Mouse (Mus musculus): ENCODE measurements at regions not wholly inside any gene's neighbourhood (a gene's known extent, or its start where the extent isn't known, plus 50 kb on each side); places are given as distances from the start of the nearest gene placed in this dataset.

DNA sequence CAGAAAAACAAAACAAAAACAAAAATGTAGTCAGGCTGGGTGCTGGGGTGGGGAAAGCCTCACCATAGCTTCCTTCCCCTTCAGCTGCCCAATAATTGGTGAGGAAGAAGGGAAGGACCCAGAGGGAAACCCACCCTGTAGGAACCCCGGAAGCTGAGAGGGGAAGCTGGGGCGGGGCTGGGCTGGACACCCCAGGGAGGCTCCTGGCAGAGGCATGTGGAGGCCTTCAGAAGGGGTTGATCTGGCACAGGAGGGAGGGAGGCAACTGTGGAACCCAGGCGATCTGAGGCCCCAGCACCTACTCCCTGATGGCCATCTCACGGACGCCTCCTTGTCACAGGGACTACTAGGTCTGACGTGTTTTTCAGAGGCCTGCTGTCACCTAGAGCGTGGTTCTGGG lies 71.1 kb upstream of the Hes1 start:
- ChIA-PET POLR2A (interaction anchor here in 2 of 4 experiments (1.2 to 5.5 kb wide), 3 partner anchors 10 to 71 kb away, joined by 7 to 41 read pairs (median 8); partner anchors contain the start of gene Hes1 (in 1 of the 2)), CTCF (interaction anchor here in 1 of 4 experiments (0.6 kb wide), 1 partner anchor 74 kb away, joined by 3 read pairs; no protein-coding TSS in a partner anchor)

DNA sequence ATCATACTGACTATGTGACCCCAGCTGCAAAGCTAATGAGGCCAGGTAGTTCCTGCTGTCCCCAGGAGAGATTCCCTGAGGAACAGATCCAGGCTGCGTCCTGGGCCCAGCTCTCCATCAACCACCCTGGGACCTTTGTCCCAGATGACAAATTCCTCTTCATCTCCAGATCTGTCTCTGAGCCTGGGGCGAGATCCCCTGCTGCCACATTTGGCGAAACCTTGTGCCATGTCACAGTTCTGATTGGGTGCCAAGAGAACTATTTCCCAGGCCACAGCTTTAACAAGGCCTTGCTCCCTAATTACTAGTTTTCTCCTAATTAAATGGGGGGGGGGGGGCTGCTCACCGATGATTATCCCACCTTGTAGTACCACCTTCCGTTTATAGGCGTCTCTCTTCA lies 70.6 kb upstream of the Hes1 start:
- ChIA-PET CTCF (no interaction called here), POLR2A (interaction anchor here in 2 of 4 experiments (1.2 to 5.5 kb wide), 3 partner anchors 11 to 70 kb away, joined by 7 to 41 read pairs (median 8); partner anchors contain the start of gene Hes1 (in 1 of the 2))

DNA sequence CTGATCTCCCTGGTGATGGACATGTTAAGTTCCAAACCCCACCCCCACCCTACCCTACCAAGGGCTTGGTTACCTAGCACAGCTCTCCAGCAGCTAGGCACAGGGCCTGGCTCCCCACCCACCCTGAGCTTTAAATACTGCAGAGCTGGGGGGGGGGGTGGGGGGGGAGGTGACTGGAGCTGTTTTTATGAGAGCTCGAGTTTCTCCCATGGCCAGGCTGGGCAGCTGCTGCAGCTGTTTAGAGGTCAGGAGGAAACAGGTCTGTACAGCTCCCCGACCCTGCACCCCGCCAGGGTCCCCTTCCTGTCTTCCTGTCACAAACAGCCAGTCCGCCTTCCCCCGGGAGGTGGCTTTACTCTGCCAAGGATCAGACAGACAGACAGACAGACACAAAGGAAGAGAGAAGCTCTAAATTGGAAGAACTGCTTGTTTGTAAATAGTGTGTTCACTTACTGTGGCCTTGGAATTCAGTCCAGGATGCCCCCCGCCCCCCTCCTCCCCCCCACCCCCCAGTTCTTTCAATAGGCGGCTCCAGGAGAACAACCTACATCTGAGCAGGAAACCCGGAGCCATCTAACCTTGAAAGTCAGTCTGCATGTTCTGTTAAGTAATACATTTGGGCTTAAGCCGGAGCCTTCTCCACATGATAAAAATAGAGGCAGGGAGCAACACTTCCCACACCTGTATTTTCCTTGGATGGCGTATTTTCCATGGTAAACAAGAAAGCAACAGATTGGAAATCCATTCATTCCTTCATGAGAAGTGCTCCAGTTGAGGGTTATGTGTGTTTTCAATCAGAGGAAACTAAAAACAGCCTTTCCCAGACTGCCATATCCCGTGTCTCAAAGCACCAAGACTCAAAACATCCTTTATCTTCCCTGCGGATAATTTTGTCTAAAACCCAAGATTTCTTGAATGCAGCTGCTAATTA lies 67.8 kb upstream of the Hes1 start:
- POLR2A ChIA-PET: interaction anchor here (0.5 to 5.5 kb wide), 31 partner anchors 9 to 403 kb away, joined by 3 to 41 read pairs (median 4); partner anchors contain the start of gene Hes1 (in 1 of the 4)
- CTCF ChIA-PET: interaction anchor here in 2 of 4 experiments (0.6 to 1.0 kb wide), 6 partner anchors 24 to 209 kb away, joined by 3 to 8 read pairs (median 3); no protein-coding TSS in a partner anchor

DNA sequence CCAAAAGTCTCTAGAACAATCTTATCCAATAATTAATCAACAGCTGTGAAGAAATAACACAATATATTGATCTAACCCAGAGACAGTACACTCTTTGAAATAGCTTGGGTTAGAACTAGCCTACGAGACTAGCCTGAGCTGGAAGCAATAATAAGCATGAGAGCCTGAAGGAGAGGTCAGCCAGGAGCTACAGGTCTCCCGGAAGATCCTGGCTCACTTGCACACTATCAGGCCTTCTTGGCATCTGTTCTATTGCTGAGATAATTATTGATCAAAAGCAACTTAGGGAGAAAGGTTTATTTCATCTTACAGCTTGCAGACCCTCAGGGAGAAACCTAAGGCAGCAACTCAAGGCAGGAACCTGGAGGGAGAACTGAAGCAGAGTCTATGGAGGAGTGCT lies 64.0 kb upstream of the Hes1 start:
- ChIA-PET CTCF (no interaction called here), POLR2A (no interaction called here)

DNA sequence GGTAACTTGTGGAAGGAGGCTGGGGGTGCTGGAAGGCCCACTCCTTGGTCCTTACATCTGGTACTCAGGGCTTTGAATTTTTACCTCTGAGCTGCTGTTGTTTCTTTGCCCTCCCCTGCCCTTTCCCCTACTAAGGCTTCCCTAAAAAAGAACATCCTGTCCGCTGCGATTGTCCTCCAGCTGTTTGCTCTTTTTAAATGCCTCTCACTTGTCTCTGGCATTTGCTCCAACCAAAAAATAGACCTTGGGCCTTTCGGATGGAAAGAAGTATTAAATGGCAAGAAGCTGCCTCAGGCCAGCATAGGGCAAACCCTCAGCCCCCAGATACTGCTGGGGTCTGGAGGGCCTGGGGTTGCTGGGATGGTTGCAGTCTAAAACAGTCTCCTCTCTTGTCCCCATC lies 59.1 kb upstream of the Hes1 start:
- CTCF ChIA-PET: interaction anchor here in 1 of 4 experiments (0.6 kb wide), 1 partner anchor 69 kb away, joined by 3 read pairs; no protein-coding TSS in a partner anchor
- POLR2A ChIA-PET: interaction anchor here in 3 of 4 experiments (0.9 to 2.3 kb wide), 8 partner anchors 10 to 65 kb away, joined by 3 to 14 read pairs (median 6); partner anchors contain the start of gene Hes1 (in 2 of the 3)

DNA sequence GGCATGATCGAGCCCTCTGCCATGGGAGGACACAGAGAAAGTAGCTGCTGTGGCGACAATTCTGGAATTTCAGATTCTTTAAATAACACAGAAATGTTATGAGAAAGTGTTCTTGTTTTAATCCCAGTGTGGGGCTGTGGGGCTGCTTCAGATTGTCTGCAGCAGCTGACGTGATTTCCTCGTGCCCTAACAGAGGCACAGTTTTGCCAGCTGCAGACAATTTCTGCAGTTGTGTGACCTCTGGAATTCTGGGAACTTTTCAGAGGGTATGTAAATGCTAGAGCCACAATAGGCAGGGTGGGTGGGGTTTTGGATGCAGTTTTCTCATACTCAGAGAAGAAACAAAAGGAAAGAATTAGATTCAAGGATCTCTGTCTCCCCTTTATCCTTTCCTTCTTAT lies 57.4 kb upstream of the Hes1 start:
- CTCF ChIA-PET: no interaction called here
- POLR2A ChIA-PET: interaction anchor here in 3 of 4 experiments (0.7 to 3.8 kb wide), 7 partner anchors 11 to 100 kb away, joined by 3 to 26 read pairs (median 3); partner anchors contain the start of gene Hes1 (in 2 of the 3)

DNA sequence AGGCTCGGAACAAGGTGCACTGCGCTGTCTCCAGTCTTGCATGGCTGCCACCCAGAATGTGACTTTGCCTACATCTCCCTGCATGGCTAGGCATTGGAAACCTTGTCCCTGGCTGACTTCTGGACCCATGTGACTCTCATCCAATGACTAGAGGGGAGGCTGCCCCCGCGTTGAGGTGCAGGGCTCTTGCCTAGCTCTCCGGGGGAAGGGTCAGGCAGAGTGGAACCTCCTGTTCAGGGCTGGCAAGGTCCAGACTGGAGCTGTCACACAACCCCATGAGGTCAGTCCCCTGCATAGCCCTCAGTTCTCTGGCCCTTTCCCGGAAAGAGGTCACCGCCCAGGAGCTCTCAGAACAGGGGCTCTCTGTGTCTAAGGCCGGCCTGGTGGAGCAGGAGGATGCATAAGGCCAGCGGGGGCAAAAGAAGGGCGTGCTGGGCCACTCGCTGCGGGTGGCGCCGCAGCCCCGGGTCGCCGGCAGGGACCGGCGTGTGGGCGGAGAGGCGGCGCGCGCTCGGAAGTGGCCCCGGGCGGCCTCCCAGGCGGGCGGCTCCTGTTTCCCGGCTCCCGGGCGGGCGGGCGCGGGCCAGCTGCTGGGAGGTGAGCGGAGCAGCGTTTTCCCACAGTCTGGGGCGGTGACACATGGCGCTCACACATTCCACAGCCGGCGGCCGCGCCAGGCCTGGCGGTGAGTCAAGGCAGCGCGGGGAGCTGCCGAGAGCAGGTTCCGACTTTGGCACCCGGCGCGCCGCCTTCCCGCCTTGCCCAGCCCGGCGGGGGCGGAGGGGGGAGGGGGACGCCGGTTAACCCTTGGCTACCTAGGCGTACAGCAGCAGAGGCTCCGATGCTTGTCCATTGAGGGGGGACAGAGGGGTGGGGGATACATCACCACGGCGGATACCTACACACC lies 55.5 kb upstream of the Hes1 start:
- POLR2A ChIA-PET: interaction anchor here (0.5 to 3.8 kb wide), 41 partner anchors 10 to 286 kb away, joined by 3 to 37 read pairs (median 4); partner anchors contain the start of gene Hes1 (in 3 of the 4)
- CTCF ChIA-PET: interaction anchor here in 3 of 4 experiments (0.6 to 1.4 kb wide), 3 partner anchors 11 to 527 kb away, joined by 3 read pairs; no protein-coding TSS in a partner anchor

DNA sequence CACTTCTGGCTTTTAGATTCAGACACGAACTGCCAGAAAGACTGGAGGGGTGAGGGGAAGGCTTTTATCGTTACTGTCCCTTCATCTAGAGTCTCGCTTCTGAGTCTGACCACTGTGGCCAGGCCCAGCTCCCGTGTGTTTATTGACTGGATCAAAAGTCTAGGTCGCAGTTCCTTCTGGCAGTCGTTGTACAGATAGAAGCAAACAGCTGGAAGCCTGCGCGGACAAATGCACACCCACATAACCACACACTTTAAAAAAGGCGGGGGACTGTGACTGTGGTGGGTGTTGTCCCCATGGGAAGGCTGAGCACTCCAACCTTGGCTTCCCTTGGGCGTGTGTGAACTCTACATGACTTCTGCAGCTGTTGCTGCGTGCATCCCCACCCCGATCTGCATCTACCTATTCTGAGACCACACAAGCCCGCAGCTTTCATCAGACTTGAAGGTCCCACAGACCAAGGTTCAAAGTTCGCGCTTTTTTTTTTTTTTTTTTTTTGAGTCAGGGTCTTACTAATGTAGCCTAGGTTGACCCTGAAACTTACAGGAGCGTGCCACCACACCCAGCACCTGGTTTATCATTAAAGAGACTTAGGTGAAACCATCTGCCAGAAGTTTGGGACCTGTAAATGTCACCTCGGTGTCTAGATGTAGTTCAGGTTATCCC lies 54.5 kb upstream of the Hes1 start:
- POLR2A ChIA-PET: interaction anchor here (0.5 to 3.8 kb wide), 37 partner anchors 9 to 863 kb away, joined by 3 to 37 read pairs (median 4); partner anchors contain the start of gene Hes1 (in 3 of the 4)
- CTCF ChIA-PET: interaction anchor here in 3 of 4 experiments (0.6 to 1.4 kb wide), 6 partner anchors 10 to 526 kb away, joined by 3 to 11 read pairs (median 4); no protein-coding TSS in a partner anchor

DNA sequence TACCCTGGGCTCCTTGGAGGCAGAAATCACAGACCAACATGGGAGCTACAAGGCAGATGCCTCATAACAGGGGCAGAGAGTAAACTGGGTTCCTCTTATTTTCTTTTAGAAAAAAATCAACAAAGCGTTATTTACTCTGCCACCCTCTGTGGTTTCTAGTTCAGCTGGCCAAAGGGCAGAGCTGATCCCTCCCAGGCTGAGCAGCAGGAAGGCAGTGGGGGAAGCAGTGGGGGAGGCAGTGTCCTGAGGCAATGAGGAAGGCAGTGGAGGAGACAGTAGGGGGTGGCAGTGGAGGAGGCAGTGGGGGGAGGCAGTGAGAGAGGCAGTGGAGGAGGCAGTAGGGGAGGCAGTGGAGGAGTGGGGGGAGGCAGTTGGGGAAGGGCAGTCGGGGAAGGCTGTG lies 51.1 kb upstream of the Hes1 start:
- POLR2A ChIA-PET: interaction anchor here in 2 of 4 experiments (0.5 to 2.0 kb wide), 2 partner anchors 50 to 53 kb away, joined by 4 to 7 read pairs; no protein-coding TSS in a partner anchor
- CTCF ChIA-PET: interaction anchor here in 1 of 4 experiments (0.6 kb wide), 1 partner anchor 10 kb away, joined by 25 read pairs; no protein-coding TSS in a partner anchor

DNA sequence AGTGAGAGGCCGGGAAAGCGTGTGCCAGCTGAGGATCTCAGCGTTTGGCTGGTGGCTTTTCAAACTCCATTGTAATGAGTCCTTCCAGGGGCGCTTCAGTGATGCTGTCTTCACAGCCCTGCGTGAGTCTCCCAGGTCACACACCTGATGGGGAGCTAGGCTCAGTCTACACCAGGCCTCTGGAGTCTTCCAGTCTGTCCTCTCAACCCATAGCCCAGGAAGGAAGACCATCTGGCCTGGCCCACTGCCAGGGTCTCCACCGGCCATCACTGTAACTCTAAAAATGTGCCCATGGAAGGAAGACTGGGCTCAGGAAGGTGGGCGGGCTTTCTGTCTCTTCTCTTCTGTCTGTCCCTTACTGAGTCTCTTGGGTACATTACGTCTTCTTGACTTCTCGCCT lies 50.2 kb upstream of the Hes1 start:
- POLR2A ChIA-PET: interaction anchor here in 3 of 4 experiments (0.6 to 2.0 kb wide), 5 partner anchors 9 to 57 kb away, joined by 3 to 7 read pairs (median 4); partner anchors contain the start of gene Hes1 (in 1 of the 3)
- CTCF ChIA-PET: interaction anchor here in 1 of 4 experiments (0.6 kb wide), 1 partner anchor 11 kb away, joined by 25 read pairs; no protein-coding TSS in a partner anchor
